Mouse (Mus musculus) midbrain, postnatal 0 days (tissue): ENCODE data around the gene Psmb10. TPM values are rescaled to one million over a fixed set of nuclear protein-coding genes. Genes with fewer than 3 reads are reported as not detected.

Source experiments
- ATAC-seq: fragments of 200-750 bp; cut with Nextera tagmentation; 2 replicates; pipeline ENCODE4 v1.8.0; 2017; ENCODE audit warnings: moderate number of reproducible peaks, mild to moderate bottlenecking, moderate TSS enrichment, moderate library complexity; ENCODE audit not compliant: low FRiP score
- DNase-seq: peaks from one replicate; pipeline ENCODE4 v3.0.0-alpha.2; 2015; ENCODE audit warnings: low spot score
- H3K27ac ChIP-seq: fragments of 300-500 bp; sonication (generic); 2 replicates; pipeline ENCODE4 v1.5.1; 2014; ENCODE audit warnings: low read depth, mild to moderate bottlenecking, low read length, mixed read lengths
- H3K27me3 ChIP-seq: fragments of 300-500 bp; sonication (generic); 2 replicates; pipeline ENCODE4 v1.6.1; 2014; ENCODE audit warnings: low read length, control low read depth, mixed read lengths; ENCODE audit not compliant: insufficient read depth
- H3K36me3 ChIP-seq: fragments of 300-500 bp; sonication (generic); 2 replicates; pipeline ENCODE4 v1.6.1; 2014; ENCODE audit warnings: low read length, control low read depth, mixed read lengths; ENCODE audit not compliant: insufficient read depth
- H3K4me1 ChIP-seq: fragments of 300-500 bp; sonication (generic); 2 replicates; pipeline ENCODE4 v1.6.1; 2014; ENCODE audit warnings: mild to moderate bottlenecking, control low read depth, antibody characterized with exemption, low read length, mixed read lengths; ENCODE audit not compliant: insufficient read depth
- H3K4me2 ChIP-seq: fragments of 300-500 bp; sonication (generic); 2 replicates; pipeline ENCODE4 v1.6.1; 2014; ENCODE audit warnings: low read depth, mild to moderate bottlenecking, low read length, mixed read lengths; ENCODE audit not compliant: poor library complexity, severe bottlenecking
- H3K4me3 ChIP-seq: fragments of 300-500 bp; sonication (generic); 2 replicates; pipeline ENCODE4 v1.5.1; 2014; ENCODE audit warnings: low read depth, mild to moderate bottlenecking, low read length, moderate library complexity
- H3K9ac ChIP-seq: fragments of 300-500 bp; sonication (generic); replicated peaks from 2 replicates; pipeline ENCODE4 v1.6.1; 2014; ENCODE audit warnings: mild to moderate bottlenecking, low read length, moderate library complexity, mixed read lengths; ENCODE audit not compliant: poor library complexity, severe bottlenecking
- H3K9me3 ChIP-seq: fragments of 300-500 bp; sonication (generic); 2 replicates; pipeline ENCODE4 v1.6.1; 2016; ENCODE audit warnings: low read length, control low read depth
- CTCF ChIP-seq: IDR thresholded peaks from 2 replicates; pipeline ENCODE4 v1.5.1; 2016; ENCODE audit warnings: antibody characterized with exemption, mild to moderate bottlenecking
- WGBS: fragments of 180-500 bp; shearing (Covaris S2); extraction: QIAGEN DNeasy Blood & Tissue Kit; methylation state at CpG from one replicate; pipeline ENCODE4 v1.1.7; 2014; 5-methylcytosine and 5-hydroxymethylcytosine counted together
- polyA plus RNA-seq: library from polyadenylated mRNA; unstranded; fragments of >200 nt; fragmentation: Nextera tagmentation; extraction: Ambion mirVana; gene quantifications from 2 replicates; pipeline ENCODE4 v1.2.1, GENCODE M21; 2015
- total RNA-seq: library from RNA; depleted of rRNA; stranded (reverse); fragments of >200 nt; gene quantifications from 2 replicates; pipeline ENCODE4 v1.2.3, GENCODE M21; 2014

Psmb10 gene
- total and polyA plus RNA-seq, 2 experiments from 2014 or later, result 85.1 to 110 TPM

GRCm38 (mm10) chr8:105949350-105949749 lies 11.1 kb upstream of the Psmb10 start:
- Histone ChIP-seq H3K36me3 (no peaks in the 10 kb centered on the region), H3K4me3 (no peak overlapping the region), H3K27me3 (no peaks in the 10 kb centered on the region), H3K4me2 (no peak overlapping the region), H3K9me3 (no peaks in the 10 kb centered on the region), H3K4me1 (no peaks in the 10 kb centered on the region), H3K27ac (0 out of 2 replicates have a peak overlapping the region, but pooled peaks have one; percentile 18), H3K9ac (no peak overlapping the region)
- no peak for TF ChIP-seq CTCF
- DNase-seq (peak; percentile 81), ATAC-seq (no peak)
- WGBS, result 76% methylated on average over 10 of the region's 10 CpGs

GRCm38 (mm10) chr8:105943321-105943739 lies 5.1 kb upstream of the Psmb10 start, which contains the start of gene Lcat:
Gene Lcat, minus strand, starts transcription at chr8:105943382.
- H3K27ac ChIP-seq, result peak within 1 kb of the TSS; percentile 12; the same call in 1 of the 2 replicates
- H3K9me3 ChIP-seq, result no peaks in the 10 kb centered on the region
- H3K4me2 ChIP-seq, result no peak within 1 kb of the TSS
- H3K4me3 ChIP-seq, result no peak within 1 kb of the TSS
- peaks cover 2% of the 10 kb centered on the region; the same call in 1 of the 2 replicates for H3K4me1 ChIP-seq
- 65% methylated on average over 8 of the region's 8 CpGs for WGBS
- H3K9ac ChIP-seq, result no peak within 1 kb of the TSS
- TF ChIP-seq CTCF, result no peak
- peak; percentile 76 for ATAC-seq
- no peaks in the 10 kb centered on the region for H3K27me3 ChIP-seq
- DNase-seq, result peak; percentile 71
- H3K36me3 ChIP-seq, result no peaks in the 10 kb centered on the region

- 95% methylated on average over 5 of the region's 5 CpGs for WGBS
- H3K27ac ChIP-seq, result peak overlapping the region; percentile 12; the same call in 1 of the 2 replicates
- H3K4me2 ChIP-seq, result no peak overlapping the region
- H3K9me3 ChIP-seq, result no peaks in the 10 kb centered on the region
- H3K36me3 ChIP-seq, result no peaks in the 10 kb centered on the region
- TF ChIP-seq CTCF, result no peak
- H3K27me3 ChIP-seq, result no peaks in the 10 kb centered on the region
- ATAC-seq, result no peak
- no peak overlapping the region for H3K9ac ChIP-seq
- no peak for DNase-seq
- H3K4me3 ChIP-seq, result no peak overlapping the region
- H3K4me1 ChIP-seq, result peaks cover 3% of the 10 kb centered on the region; the same call in 1 of the 2 replicates
These were observed 4.3 kb upstream of the Psmb10 start for GRCm38 (mm10) chr8:105942542-105942941.

GRCm38 (mm10) chr8:105942026-105942425 lies 3.8 kb upstream of the Psmb10 start:
- no peaks in the 10 kb centered on the region for H3K27me3 ChIP-seq
- no peaks in the 10 kb centered on the region for H3K36me3 ChIP-seq
- ATAC-seq, result no peak
- H3K9ac ChIP-seq, result no peak overlapping the region
- H3K4me2 ChIP-seq, result no peak overlapping the region
- peaks cover 3% of the 10 kb centered on the region; the same call in 1 of the 2 replicates for H3K4me1 ChIP-seq
- WGBS, result 90% methylated on average over 11 of the region's 11 CpGs
- TF ChIP-seq CTCF, result no peak
- no peak overlapping the region for H3K4me3 ChIP-seq
- no peak for DNase-seq
- no peak overlapping the region for H3K27ac ChIP-seq
- H3K9me3 ChIP-seq, result no peaks in the 10 kb centered on the region

GRCm38 (mm10) chr8:105937496-105938305 lies 543 bp downstream of the Psmb10 start:
- ATAC-seq (peak; percentile 56), DNase-seq (no peak)
- H3K4me2 ChIP-seq, result peak overlapping the region; percentile 71
- peak overlapping the region; percentile 93 for H3K9ac ChIP-seq
- H3K4me3 ChIP-seq, result peak overlapping the region; percentile 60
- H3K4me1 ChIP-seq, result peaks cover 7% of the 10 kb centered on the region
- H3K27me3 ChIP-seq, result no peaks in the 10 kb centered on the region
- TF ChIP-seq CTCF, result no peak
- peak overlapping the region; percentile 95 for H3K27ac ChIP-seq
- WGBS, result 2% methylated on average over 33 of the region's 33 CpGs
- H3K9me3 ChIP-seq, result no peaks in the 10 kb centered on the region
- peaks cover 2% of the 10 kb centered on the region for H3K36me3 ChIP-seq

- H3K4me2 ChIP-seq, result peak overlapping the region; percentile 71
- H3K4me3 ChIP-seq, result peak overlapping the region; percentile 60
- DNase-seq (peak; percentile 95), ATAC-seq (peak; percentile 91)
- H3K27me3 ChIP-seq, result no peaks in the 10 kb centered on the region
- H3K9ac ChIP-seq, result peak overlapping the region; percentile 93
- H3K4me1 ChIP-seq, result peaks cover 7% of the 10 kb centered on the region
- WGBS, result 1% methylated on average over 30 of the region's 30 CpGs
- peak overlapping the region; percentile 95 for H3K27ac ChIP-seq
- TF ChIP-seq CTCF, result no peak; the same call in 1 of the 2 replicates
- no peaks in the 10 kb centered on the region for H3K9me3 ChIP-seq
- H3K36me3 ChIP-seq, result peaks cover 5% of the 10 kb centered on the region
These were observed 1.3 kb downstream of the Psmb10 start for GRCm38 (mm10) chr8:105936866-105937475.
